Mouse (Mus musculus) neural tube, embryonic 11.5 days (tissue): ENCODE measurements around the gene Vwa8. TPM values are rescaled to one million over a fixed set of nuclear protein-coding genes. Genes with fewer than 3 reads are reported as not detected.

ENCODE experiments used
- ATAC-seq: fragments of 200-750 bp; cut with Nextera tagmentation; 2 replicates; pipeline ENCODE4 v1.8.0; 2017; ENCODE audit warnings: moderate number of reproducible peaks, mild to moderate bottlenecking, moderate TSS enrichment, moderate library complexity; ENCODE audit not compliant: insufficient read depth, low FRiP score, low TSS enrichment
- DNase-seq: peaks from one replicate; pipeline ENCODE4 v3.0.0-alpha.2; 2015; ENCODE audit warnings: low spot score
- H3K27ac ChIP-seq: fragments of 300-500 bp; sonication (generic); 2 replicates; pipeline ENCODE4 v1.5.1; 2014; ENCODE audit warnings: low read depth, mild to moderate bottlenecking, low read length
- H3K27me3 ChIP-seq: fragments of 300-500 bp; sonication (generic); 2 replicates; pipeline ENCODE4 v1.6.1; 2014; ENCODE audit warnings: mild to moderate bottlenecking, low read length, mixed read lengths; ENCODE audit not compliant: control insufficient read depth, insufficient read depth
- H3K36me3 ChIP-seq: fragments of 300-500 bp; sonication (generic); 2 replicates; pipeline ENCODE4 v1.6.1; 2014; ENCODE audit warnings: mild to moderate bottlenecking, low read length, moderate library complexity, mixed read lengths; ENCODE audit not compliant: control insufficient read depth, insufficient read depth
- H3K4me1 ChIP-seq: fragments of 300-500 bp; sonication (generic); 2 replicates; pipeline ENCODE4 v1.6.1; 2014; ENCODE audit warnings: low read length, mixed read lengths; ENCODE audit not compliant: control insufficient read depth, insufficient read depth
- H3K4me2 ChIP-seq: fragments of 300-500 bp; sonication (generic); 2 replicates; pipeline ENCODE4 v1.6.1; 2014; ENCODE audit warnings: low read depth, mild to moderate bottlenecking, moderate library complexity
- H3K4me3 ChIP-seq: fragments of 300-500 bp; sonication (generic); 2 replicates; pipeline ENCODE4 v1.5.1; 2014; ENCODE audit warnings: low read depth, low read length
- H3K9ac ChIP-seq: fragments of 300-500 bp; sonication (generic); 2 replicates; pipeline ENCODE4 v1.6.1; 2014; ENCODE audit warnings: mild to moderate bottlenecking, low read length
- H3K9me3 ChIP-seq: fragments of 300-500 bp; sonication (generic); 2 replicates; pipeline ENCODE4 v1.6.1; 2016; ENCODE audit warnings: low read length; ENCODE audit not compliant: control insufficient read depth
- WGBS: fragments of 180-500 bp; shearing (Covaris S2); extraction: QIAGEN DNeasy Blood & Tissue Kit; methylation state at CpG from one replicate; pipeline ENCODE4 v1.1.7; 2014; 5-methylcytosine and 5-hydroxymethylcytosine counted together
- polyA plus RNA-seq: library from polyadenylated mRNA; unstranded; fragments of >200 nt; fragmentation: Nextera tagmentation; extraction: Ambion mirVana; gene quantifications from 2 replicates; pipeline ENCODE4 v1.2.1, GENCODE M21; 2014

Vwa8 gene
- 9.0 and 10.8 TPM in 2 replicates for polyA plus RNA-seq

- WGBS, result 3% methylated on average over 60 of the region's 61 CpGs
- no peaks in the 10 kb centered on the region for H3K27me3 ChIP-seq
- peak within 1 kb of the TSS; percentile 92 for H3K27ac ChIP-seq
- no peaks in the 10 kb centered on the region for H3K36me3 ChIP-seq
- H3K9me3 ChIP-seq, result no peaks in the 10 kb centered on the region
- peak within 1 kb of the TSS; percentile 94 for H3K9ac ChIP-seq
- ATAC-seq (peak; percentile 75), DNase-seq (peak; percentile 84)
- peak within 1 kb of the TSS; percentile 70 for H3K4me2 ChIP-seq
- H3K4me3 ChIP-seq, result peak within 1 kb of the TSS; percentile 75
- H3K4me1 ChIP-seq, result peaks cover 11% of the 10 kb centered on the region; the same call in 1 of the 2 replicates
Measured at GRCm38 (mm10) chr14:78848941-78849911, at the start of gene Vwa8. Gene Vwa8 (plus strand): TSS chr14:78849052.

DNA sequence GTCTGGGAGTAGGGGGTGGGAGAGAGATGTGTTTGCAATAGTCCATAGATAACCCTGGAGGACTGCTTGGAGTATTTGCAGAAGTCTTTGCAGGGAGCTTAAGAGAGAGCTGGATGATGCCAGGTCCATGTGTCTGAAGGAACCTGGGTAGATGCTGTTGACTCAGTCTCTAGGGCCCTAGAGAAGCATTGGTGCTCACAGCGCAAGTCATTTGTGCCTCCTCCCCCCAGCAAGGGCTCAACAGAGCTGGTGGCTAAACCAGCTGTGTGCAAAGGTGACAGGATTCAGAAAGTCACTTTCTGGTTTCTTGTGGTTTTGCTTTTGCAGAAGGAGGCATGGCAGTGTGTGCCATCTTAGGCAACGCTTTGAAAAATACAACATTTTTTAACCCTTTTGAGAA, 46.5 kb upstream of the Vwa8 start:
- no peak overlapping the region for H3K9ac ChIP-seq
- no peaks in the 10 kb centered on the region for H3K4me1 ChIP-seq
- no peaks in the 10 kb centered on the region for H3K36me3 ChIP-seq
- no peaks in the 10 kb centered on the region for H3K9me3 ChIP-seq
- H3K4me2 ChIP-seq, result no peak overlapping the region
- no peak for DNase-seq
- H3K27me3 ChIP-seq, result no peaks in the 10 kb centered on the region
- no peak for ATAC-seq
- no peak overlapping the region for H3K4me3 ChIP-seq
- WGBS, result 94% methylated on average over 2 of the region's 2 CpGs
- H3K27ac ChIP-seq, result no peak overlapping the region

GRCm38 (mm10) chr14:78803924-78804323, 44.9 kb upstream of the Vwa8 start:
- no peak for DNase-seq

GRCm38 (mm10) chr14:78812896-78813295, 36.0 kb upstream of the Vwa8 start:
- no peaks in the 10 kb centered on the region for H3K36me3 ChIP-seq
- H3K27ac ChIP-seq, result no peak overlapping the region
- DNase-seq, result no peak
- H3K4me3 ChIP-seq, result no peak overlapping the region
- no peak overlapping the region for H3K9ac ChIP-seq
- ATAC-seq, result no peak
- 85% methylated on average over 2 of the region's 2 CpGs for WGBS
- no peaks in the 10 kb centered on the region for H3K27me3 ChIP-seq
- no peaks in the 10 kb centered on the region for H3K4me1 ChIP-seq
- no peaks in the 10 kb centered on the region for H3K9me3 ChIP-seq
- H3K4me2 ChIP-seq, result no peak overlapping the region

More at GRCm38 (mm10) chr14:78803924-78804323, 44.9 kb upstream of the Vwa8 start:
- no peak overlapping the region for H3K9ac ChIP-seq
- H3K4me3 ChIP-seq, result no peak overlapping the region
- WGBS, result 88% methylated on average over 6 of the region's 6 CpGs
- no peak overlapping the region for H3K4me2 ChIP-seq
- H3K4me1 ChIP-seq, result no peaks in the 10 kb centered on the region
- H3K9me3 ChIP-seq, result no peaks in the 10 kb centered on the region
- no peak overlapping the region for H3K27ac ChIP-seq
- H3K27me3 ChIP-seq, result no peaks in the 10 kb centered on the region
- no peaks in the 10 kb centered on the region for H3K36me3 ChIP-seq
- ATAC-seq, result no peak

GRCm38 (mm10) chr14:78816411-78816810, 32.4 kb upstream of the Vwa8 start:
- H3K27me3 ChIP-seq, result no peaks in the 10 kb centered on the region
- H3K4me2 ChIP-seq, result no peak overlapping the region
- H3K4me1 ChIP-seq, result no peaks in the 10 kb centered on the region
- 47% methylated on average over 2 of the region's 3 CpGs for WGBS
- H3K27ac ChIP-seq, result no peak overlapping the region
- H3K36me3 ChIP-seq, result no peaks in the 10 kb centered on the region
- ATAC-seq (no peak), DNase-seq (no peak)
- no peak overlapping the region for H3K4me3 ChIP-seq
- H3K9ac ChIP-seq, result no peak overlapping the region
- no peaks in the 10 kb centered on the region for H3K9me3 ChIP-seq

- Histone ChIP-seq H3K27me3 (no peaks in the 10 kb centered on the region), H3K9me3 (no peaks in the 10 kb centered on the region), H3K27ac (no peak overlapping the region), H3K4me1 (no peaks in the 10 kb centered on the region), H3K4me2 (no peak overlapping the region), H3K4me3 (no peak overlapping the region), H3K9ac (no peak overlapping the region), H3K36me3 (no peaks in the 10 kb centered on the region)
- ATAC-seq, result no peak
- 96% methylated on average over 3 of the region's 3 CpGs for WGBS
- DNase-seq, result no peak
Measured at GRCm38 (mm10) chr14:78817651-78818050, 31.2 kb upstream of the Vwa8 start.

GRCm38 (mm10) chr14:78818406-78818805, 30.4 kb upstream of the Vwa8 start:
- H3K27ac ChIP-seq, result no peak overlapping the region
- H3K4me3 ChIP-seq, result no peak overlapping the region
- H3K27me3 ChIP-seq, result no peaks in the 10 kb centered on the region
- no peaks in the 10 kb centered on the region for H3K4me1 ChIP-seq
- H3K9me3 ChIP-seq, result no peaks in the 10 kb centered on the region
- H3K36me3 ChIP-seq, result no peaks in the 10 kb centered on the region
- DNase-seq (no peak), ATAC-seq (no peak)
- H3K9ac ChIP-seq, result no peak overlapping the region
- H3K4me2 ChIP-seq, result no peak overlapping the region
- 86% methylated on average over 3 of the region's 3 CpGs for WGBS

GRCm38 (mm10) chr14:78824013-78824412, 24.8 kb upstream of the Vwa8 start:
- Histone ChIP-seq H3K4me2 (no peak overlapping the region), H3K4me3 (no peak overlapping the region), H3K27me3 (no peaks in the 10 kb centered on the region), H3K9me3 (no peaks in the 10 kb centered on the region), H3K4me1 (no peaks in the 10 kb centered on the region), H3K9ac (no peak overlapping the region), H3K27ac (no peak overlapping the region), H3K36me3 (no peaks in the 10 kb centered on the region)
- 89% methylated on average over 4 of the region's 4 CpGs for WGBS
- ATAC-seq (no peak), DNase-seq (no peak)

- Histone ChIP-seq H3K9me3 (no peaks in the 10 kb centered on the region), H3K4me3 (no peak overlapping the region), H3K4me1 (no peaks in the 10 kb centered on the region), H3K36me3 (no peaks in the 10 kb centered on the region), H3K27ac (no peak overlapping the region), H3K27me3 (no peaks in the 10 kb centered on the region), H3K9ac (no peak overlapping the region), H3K4me2 (no peak overlapping the region)
- DNase-seq (no peak), ATAC-seq (no peak)
- 58% methylated on average over 4 of the region's 4 CpGs for WGBS
Measured at GRCm38 (mm10) chr14:78824507-78824906, 24.3 kb upstream of the Vwa8 start.
